ENCODE assay signal across 8 mouse cellular contexts in genomic region chr7:19822604-19823058, GRCm38 (mm10). TPM values are rescaled to one million over a fixed set of nuclear protein-coding genes. Genes with fewer than 3 reads are reported as not detected.
A peak's percentile ranks its signal among the peaks of the same experiment; 100 is the strongest.
DNase-seq lines count a peak whose midpoint lies in the region; ATAC-seq and TF ChIP-seq lines count a peak whose summit lies in the region.

TSS of gene Bcl3 (minus strand) at chr7:19822770.

- peak within 1 kb of the TSS; percentile 39 for H3K4me3 ChIP-seq in thymus, adult 2 months (ENCODE audit: control insufficient read depth, insufficient read depth, low read length)
- H3K4me3 ChIP-seq in forebrain, postnatal 0 days (ENCODE audit: low read depth, low read length) = peak within 1 kb of the TSS; percentile 9
- peak within 1 kb of the TSS; percentile 32 for H3K4me3 ChIP-seq in hindbrain, embryonic 12.5 days
- peak within 1 kb of the TSS; percentile 47 for H3K4me3 ChIP-seq in limb, embryonic 15.5 days
- peak within 1 kb of the TSS; percentile 30 for H3K4me3 ChIP-seq in midbrain, postnatal 0 days (ENCODE audit: low read depth, low read length)

- DNase-seq in thymus, adult 2 months = peak; percentile 49
- no peak for DNase-seq in thymus, postnatal 10 days (ENCODE audit: low spot score in 2 of 2)
- no peak for DNase-seq in forebrain, postnatal 0 days
- DNase-seq in midbrain, postnatal 0 days (ENCODE audit: low spot score) = no peak
- peak; percentile 59 for DNase-seq in thymus, postnatal 25 days
- no peak for DNase-seq in left cerebral cortex, postnatal 4 days

- intact Hi-C loops in left cerebral cortex, postnatal 4 days (cut with DNase I) = no loop called here

- WGBS in thymus, adult 2 months = 1% methylated on average over 41 of the region's 42 CpGs
- WGBS in forebrain, postnatal 0 days = 7% methylated on average over 42 of the region's 42 CpGs
- 2% methylated on average over 41 of the region's 42 CpGs for WGBS in hindbrain, embryonic 12.5 days
- WGBS in limb, embryonic 15.5 days = 1% methylated on average over 34 of the region's 42 CpGs
- 1% methylated on average over 19 of the region's 42 CpGs for WGBS in midbrain, postnatal 0 days

- no peaks in the 10 kb centered on the region for H3K36me3 ChIP-seq in thymus, adult 2 months (ENCODE audit: control insufficient read depth, insufficient read depth, low read length)
- H3K36me3 ChIP-seq in forebrain, postnatal 0 days (ENCODE audit: insufficient read depth) = no peaks in the 10 kb centered on the region
- no peaks in the 10 kb centered on the region for H3K36me3 ChIP-seq in hindbrain, embryonic 12.5 days
- H3K36me3 ChIP-seq in limb, embryonic 15.5 days = no peaks in the 10 kb centered on the region
- H3K36me3 ChIP-seq in midbrain, postnatal 0 days (ENCODE audit: insufficient read depth, low read length) = no peaks in the 10 kb centered on the region

- peak within 1 kb of the TSS; percentile 42 for H3K4me2 ChIP-seq in forebrain, postnatal 0 days (ENCODE audit: low read depth)
- H3K4me2 ChIP-seq in hindbrain, embryonic 12.5 days (replicated peaks) = peak within 1 kb of the TSS; percentile 56
- H3K4me2 ChIP-seq in limb, embryonic 15.5 days = peak within 1 kb of the TSS; percentile 77
- H3K4me2 ChIP-seq in midbrain, postnatal 0 days (ENCODE audit: low read depth, low read length, poor library complexity, severe bottlenecking) = peak within 1 kb of the TSS; percentile 56

- peak within 1 kb of the TSS; percentile 3; the same call in 1 of the 2 replicates for H3K27ac ChIP-seq in thymus, adult 2 months (ENCODE audit: control insufficient read depth, insufficient read depth, low read length)
- H3K27ac ChIP-seq in forebrain, postnatal 0 days (ENCODE audit: low read depth, low read length) = no peak within 1 kb of the TSS
- no peak within 1 kb of the TSS for H3K27ac ChIP-seq in hindbrain, embryonic 12.5 days
- peak within 1 kb of the TSS; percentile 91 for H3K27ac ChIP-seq in limb, embryonic 15.5 days
- H3K27ac ChIP-seq in midbrain, postnatal 0 days (ENCODE audit: low read depth, low read length) = no peak within 1 kb of the TSS

- H3K9me3 ChIP-seq in forebrain, postnatal 0 days (ENCODE audit: low read length) = no peaks in the 10 kb centered on the region
- no peaks in the 10 kb centered on the region for H3K9me3 ChIP-seq in hindbrain, embryonic 12.5 days (replicated peaks)
- no peaks in the 10 kb centered on the region for H3K9me3 ChIP-seq in limb, embryonic 15.5 days
- H3K9me3 ChIP-seq in midbrain, postnatal 0 days (ENCODE audit: low read length) = no peaks in the 10 kb centered on the region

- no peak for TF ChIP-seq POLR2A in thymus, adult 2 months (IDR thresholded peaks at IDR 0.05; ENCODE audit: control insufficient read depth, extremely low read depth, insufficient read depth, low read length, poor library complexity)

- peaks cover 32% of the 10 kb centered on the region for H3K4me1 ChIP-seq in thymus, adult 2 months (replicated peaks; ENCODE audit: control insufficient read depth, insufficient read depth, low read length)
- no peaks in the 10 kb centered on the region for H3K4me1 ChIP-seq in forebrain, postnatal 0 days (ENCODE audit: insufficient read depth)
- peaks cover 13% of the 10 kb centered on the region for H3K4me1 ChIP-seq in hindbrain, embryonic 12.5 days
- peaks cover 43% of the 10 kb centered on the region for H3K4me1 ChIP-seq in limb, embryonic 15.5 days
- no peaks in the 10 kb centered on the region for H3K4me1 ChIP-seq in midbrain, postnatal 0 days (ENCODE audit: insufficient read depth, low read length)

- no peak for ATAC-seq in forebrain, postnatal 0 days
- ATAC-seq in hindbrain, embryonic 12.5 days (ENCODE audit: low FRiP score) = no peak
- no peak for ATAC-seq in limb, embryonic 15.5 days (ENCODE audit: insufficient number of reproducible peaks, low FRiP score, low TSS enrichment, low read depth)
- no peak for ATAC-seq in midbrain, postnatal 0 days (ENCODE audit: low FRiP score)

- H3K27me3 ChIP-seq in thymus, adult 2 months (ENCODE audit: control insufficient read depth, insufficient read depth, low read length) = peaks cover 6% of the 10 kb centered on the region; the same call in 1 of the 2 replicates
- H3K27me3 ChIP-seq in forebrain, postnatal 0 days (ENCODE audit: insufficient read depth, low read length) = peaks cover 30% of the 10 kb centered on the region
- H3K27me3 ChIP-seq in hindbrain, embryonic 12.5 days = peaks cover 71% of the 10 kb centered on the region
- peaks cover 23% of the 10 kb centered on the region for H3K27me3 ChIP-seq in limb, embryonic 15.5 days
- peaks cover 26% of the 10 kb centered on the region for H3K27me3 ChIP-seq in midbrain, postnatal 0 days (ENCODE audit: insufficient read depth, low read length)

- peak within 1 kb of the TSS; percentile 22; the same call in 1 of the 2 replicates for H3K9ac ChIP-seq in forebrain, postnatal 0 days
- peak within 1 kb of the TSS; percentile 56 for H3K9ac ChIP-seq in hindbrain, embryonic 12.5 days
- H3K9ac ChIP-seq in limb, embryonic 15.5 days = peak within 1 kb of the TSS; percentile 47
- H3K9ac ChIP-seq in midbrain, postnatal 0 days (replicated peaks; ENCODE audit: low read length, poor library complexity, severe bottlenecking) = peak within 1 kb of the TSS; percentile 8; the same call in 1 of the 2 replicates

- no peak for TF ChIP-seq CTCF in thymus, adult 2 months (IDR thresholded peaks at IDR 0.05; ENCODE audit: borderline replicate concordance, control insufficient read depth, extremely low read depth, insufficient read depth, low read length, poor library complexity)
- no peak for TF ChIP-seq CTCF in forebrain, postnatal 0 days (IDR thresholded peaks at IDR 0.05; ENCODE audit: low read depth)
- no peak for TF ChIP-seq CTCF in midbrain, postnatal 0 days (IDR thresholded peaks at IDR 0.05)

RNA-seq across cellular contexts. Expression of gene Bcl3, which starts in this region (rescaled TPM):
- polyA plus RNA-seq in thymus, adult 2 months (2012; rRNA removed) = 54.4 and 67.2 TPM in 2 replicates
- total RNA-seq in forebrain, postnatal 0 days (2014; rRNA removed) = 0.43 and 0.77 TPM in 2 replicates
- polyA plus RNA-seq in forebrain, postnatal 0 days (2015; fragmentation: Nextera tagmentation; extraction: Ambion mirVana) = 0.28 and 0.86 TPM in 2 replicates
- 1.1 and 2.1 TPM in 2 replicates for polyA plus RNA-seq in hindbrain, embryonic 12.5 days (2016; fragmentation: Nextera tagmentation; extraction: Ambion mirVana)
- polyA plus RNA-seq in limb, embryonic 15.5 days (2015; fragmentation: Nextera tagmentation; extraction: Ambion mirVana) = 3.9 and 4.4 TPM in 2 replicates
- 0.55 and 0.66 TPM in 2 replicates for total RNA-seq in midbrain, postnatal 0 days (2014; rRNA removed)
- 0.93 and 1.3 TPM in 2 replicates for polyA plus RNA-seq in midbrain, postnatal 0 days (2015; fragmentation: Nextera tagmentation; extraction: Ambion mirVana)
- 1 to 10 TPM in 1 of 2 experiments, under 1 TPM in 1; 0.76 to 1.3 TPM for total RNA-seq in left cerebral cortex, postnatal 4 days (2021)

Comparison
In these comparisons a context has a peak if more than half of its experiments do, and no peak if none do; other contexts are left out.
1. RNA of gene Bcl3 (polyA plus RNA-seq): 54.4 to 67.2 TPM in thymus, adult 2 months; 3.9 to 4.4 TPM in limb, embryonic 15.5 days, 1.1 to 2.1 TPM in hindbrain, embryonic 12.5 days, 0.93 to 1.3 TPM in midbrain, postnatal 0 days and 0.28 to 0.86 TPM in forebrain, postnatal 0 days; every median in the first group is over 10 times any median in the second.
2. DNase-seq: peak in thymus, adult 2 months (single experiment) and thymus, postnatal 25 days (single experiment); none in thymus, postnatal 10 days (0 of 2), forebrain, postnatal 0 days (single experiment), midbrain, postnatal 0 days (single experiment) and left cerebral cortex, postnatal 4 days (single experiment).
3. H3K27ac ChIP-seq: peak in thymus, adult 2 months (single experiment) and limb, embryonic 15.5 days (single experiment); none in forebrain, postnatal 0 days (single experiment), hindbrain, embryonic 12.5 days (single experiment) and midbrain, postnatal 0 days (single experiment).
4. Peak in every context shown above with its lines, with median percentiles within 50 percentile points of each other: H3K4me3 ChIP-seq, H3K4me2 ChIP-seq and H3K9ac ChIP-seq.